Mouse (Mus musculus): Measurements from ENCODE around the gene Rab6a.
A peak's percentile ranks its signal among the peaks of the same experiment; 100 is the strongest.

Rab6a gene

GRCm38 (mm10) chr7:100622277-100622676, 15.1 kb downstream of the Rab6a start:
- peak; percentile 30 for DNase-seq (ENCODE audit: low read depth, low spot score)

- no peak for DNase-seq (ENCODE audit: low read depth, low spot score)
Measured at GRCm38 (mm10) chr7:100624538-100624937, 17.3 kb downstream of the Rab6a start.

GRCm38 (mm10) chr7:100637657-100638056, 30.4 kb downstream of the Rab6a start:
- peak; percentile 49 for DNase-seq (ENCODE audit: low read depth, low spot score)

GRCm38 (mm10) chr7:100642413-100642812, 35.2 kb downstream of the Rab6a start:
- DNase-seq (ENCODE audit: low read depth, low spot score), result no peak

- peak; percentile 28 for DNase-seq (ENCODE audit: low read depth, low spot score)
Measured at GRCm38 (mm10) chr7:100645147-100645546, 37.9 kb downstream of the Rab6a start.

- DNase-seq (ENCODE audit: low read depth, low spot score), result no peak
Measured at GRCm38 (mm10) chr7:100649095-100649494, 41.9 kb downstream of the Rab6a start.

- DNase-seq (ENCODE audit: low read depth, low spot score), result no peak
Measured at GRCm38 (mm10) chr7:100649826-100650225, 42.6 kb downstream of the Rab6a start.

- no peak for DNase-seq (ENCODE audit: low read depth, low spot score)
Measured at GRCm38 (mm10) chr7:100650421-100650820, 43.2 kb downstream of the Rab6a start.

GRCm38 (mm10) chr7:100651011-100651410, 43.8 kb downstream of the Rab6a start:
- no peak for DNase-seq (ENCODE audit: low read depth, low spot score)

- DNase-seq (ENCODE audit: low read depth, low spot score), result no peak
Measured at GRCm38 (mm10) chr7:100653480-100654266, 46.5 kb downstream of the Rab6a start.

GRCm38 (mm10) chr7:100654441-100654840, 47.2 kb downstream of the Rab6a start:
- DNase-seq (ENCODE audit: low read depth, low spot score), result no peak

- DNase-seq (ENCODE audit: low read depth, low spot score), result no peak
Measured at GRCm38 (mm10) chr7:100656739-100657138, 49.5 kb downstream of the Rab6a start.

- no peak for DNase-seq (ENCODE audit: low read depth, low spot score)
Measured at GRCm38 (mm10) chr7:100658093-100658578, 50.9 kb downstream of the Rab6a start.

- no peak for DNase-seq (ENCODE audit: low read depth, low spot score)
Measured at GRCm38 (mm10) chr7:100661264-100661663, 54.1 kb downstream of the Rab6a start.

GRCm38 (mm10) chr7:100662231-100662630, 55.0 kb downstream of the Rab6a start, which contains the start of gene Plekhb1:
Plekhb1 (minus strand) TSS chr7:100662414.
- DNase-seq (ENCODE audit: low read depth, low spot score), result no peak

- DNase-seq (ENCODE audit: low read depth, low spot score), result peak; percentile 79
Measured at GRCm38 (mm10) chr7:100663190-100663589, 56.0 kb downstream of the Rab6a start.

GRCm38 (mm10) chr7:100663729-100664304, 56.6 kb downstream of the Rab6a start:
- no peak for DNase-seq (ENCODE audit: low read depth, low spot score)

GRCm38 (mm10) chr7:100670646-100671045, 63.4 kb downstream of the Rab6a start:
- no peak for DNase-seq (ENCODE audit: low read depth, low spot score)

GRCm38 (mm10) chr7:100673452-100673851, 66.2 kb downstream of the Rab6a start:
- no peak for DNase-seq (ENCODE audit: low read depth, low spot score)

GRCm38 (mm10) chr7:100674941-100675340, 67.7 kb downstream of the Rab6a start:
- no peak for DNase-seq (ENCODE audit: low read depth, low spot score)

GRCm38 (mm10) chr7:100678052-100678451, 70.8 kb downstream of the Rab6a start:
- no peak for DNase-seq (ENCODE audit: low read depth, low spot score)

- no peak for DNase-seq (ENCODE audit: low read depth, low spot score)
Measured at GRCm38 (mm10) chr7:100678948-100679880, 72.0 kb downstream of the Rab6a start.

Measured in CD4-positive helper T cell, adult 2 months (primary cell).